Mouse (Mus musculus): ENCODE measurements around the gene Slc25a17. TPM values are rescaled to one million over a fixed set of nuclear protein-coding genes. Genes with fewer than 3 reads are reported as not detected.
A peak's percentile ranks its signal among the peaks of the same experiment; 100 is the strongest.

The Slc25a17 gene
- polyA plus RNA-seq, 1 experiment: 10.5 TPM

- Histone ChIP-seq H3K36me3 (ENCODE audit: control insufficient read depth, insufficient read depth, low read length) (no peaks in the 10 kb centered on the region), H3K27ac (ENCODE audit: insufficient read depth, low read length) (no peak overlapping the region), H3K4me3 (ENCODE audit: extremely low read depth, insufficient read depth, insufficient read length) (no peak overlapping the region), H3K4me1 (ENCODE audit: control insufficient read depth, insufficient read depth, insufficient read length) (peaks cover 9% of the 10 kb centered on the region; the same call in 1 of the 2 replicates), H3K27me3 (ENCODE audit: control insufficient read depth, insufficient read depth, low read length) (no peaks in the 10 kb centered on the region)
- TF ChIP-seq POLR2A (IDR thresholded peaks at IDR 0.05; ENCODE audit: low read depth, low read length): no peak
- no peak for TF ChIP-seq CTCF (IDR thresholded peaks at IDR 0.05; ENCODE audit: extremely low read depth, insufficient read depth, insufficient read length, insufficient replicate concordance)
- WGBS: 93% methylated on average over 6 of the region's 6 CpGs
- DNase-seq (ENCODE audit: low read depth in 1 of 2, low spot score in 2 of 2): no peak
Measured at GRCm38 (mm10) chr15:81306501-81306900, 54.1 kb downstream of the Slc25a17 start.

GRCm38 (mm10) chr15:81305035-81305434 lies 55.6 kb downstream of the Slc25a17 start:
- Histone ChIP-seq H3K4me3 (ENCODE audit: extremely low read depth, insufficient read depth, insufficient read length) (no peak overlapping the region), H3K4me1 (ENCODE audit: control insufficient read depth, insufficient read depth, insufficient read length) (peaks cover 11% of the 10 kb centered on the region; the same call in 1 of the 2 replicates), H3K36me3 (ENCODE audit: control insufficient read depth, insufficient read depth, low read length) (no peaks in the 10 kb centered on the region), H3K27me3 (ENCODE audit: control insufficient read depth, insufficient read depth, low read length) (no peaks in the 10 kb centered on the region), H3K27ac (ENCODE audit: insufficient read depth, low read length) (no peak overlapping the region)
- no peak for DNase-seq (ENCODE audit: low read depth in 1 of 2, low spot score in 2 of 2)
- TF ChIP-seq POLR2A (IDR thresholded peaks at IDR 0.05; ENCODE audit: low read depth, low read length): no peak
- TF ChIP-seq CTCF (IDR thresholded peaks at IDR 0.05; ENCODE audit: extremely low read depth, insufficient read depth, insufficient read length, insufficient replicate concordance): no peak
- WGBS: 92% methylated on average over 8 of the region's 8 CpGs

DNA sequence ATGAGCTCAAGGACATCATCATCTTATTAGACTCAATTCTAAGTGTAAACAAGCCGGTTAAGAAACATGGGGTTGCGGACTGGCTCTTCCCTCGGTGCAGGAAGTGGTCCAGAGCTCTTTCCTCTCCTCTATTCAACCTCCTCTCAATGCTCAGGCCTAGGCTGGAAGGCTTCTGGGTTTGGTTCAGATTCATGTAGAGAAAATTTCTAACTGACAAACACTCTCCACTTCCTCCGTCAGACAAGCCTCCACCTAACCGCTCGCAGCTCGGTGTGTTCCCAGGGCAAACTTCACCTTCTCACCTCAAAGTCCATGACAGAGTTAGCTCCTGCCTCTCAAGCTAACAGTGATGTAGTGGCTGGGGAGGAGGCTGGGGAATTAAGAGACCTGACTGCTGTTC lies 56.6 kb downstream of the Slc25a17 start:
- Histone ChIP-seq H3K27ac (ENCODE audit: insufficient read depth, low read length) (no peak overlapping the region), H3K4me1 (ENCODE audit: control insufficient read depth, insufficient read depth, insufficient read length) (peaks cover 11% of the 10 kb centered on the region; the same call in 1 of the 2 replicates), H3K27me3 (ENCODE audit: control insufficient read depth, insufficient read depth, low read length) (no peaks in the 10 kb centered on the region), H3K36me3 (ENCODE audit: control insufficient read depth, insufficient read depth, low read length) (no peaks in the 10 kb centered on the region), H3K4me3 (ENCODE audit: extremely low read depth, insufficient read depth, insufficient read length) (no peak overlapping the region)
- TF ChIP-seq CTCF (IDR thresholded peaks at IDR 0.05; ENCODE audit: extremely low read depth, insufficient read depth, insufficient read length, insufficient replicate concordance): no peak
- TF ChIP-seq POLR2A (IDR thresholded peaks at IDR 0.05; ENCODE audit: low read depth, low read length): no peak
- WGBS: 80% methylated on average over 7 of the region's 7 CpGs
- DNase-seq (ENCODE audit: low read depth in 1 of 2, low spot score in 2 of 2): no peak

GRCm38 (mm10) chr15:81302151-81302808 lies 58.3 kb downstream of the Slc25a17 start:
- Histone ChIP-seq H3K36me3 (ENCODE audit: control insufficient read depth, insufficient read depth, low read length) (no peaks in the 10 kb centered on the region), H3K4me3 (ENCODE audit: extremely low read depth, insufficient read depth, insufficient read length) (no peak overlapping the region), H3K4me1 (ENCODE audit: control insufficient read depth, insufficient read depth, insufficient read length) (peaks cover 11% of the 10 kb centered on the region; the same call in 1 of the 2 replicates), H3K27me3 (ENCODE audit: control insufficient read depth, insufficient read depth, low read length) (no peaks in the 10 kb centered on the region), H3K27ac (ENCODE audit: insufficient read depth, low read length) (no peak overlapping the region)
- WGBS: 40% methylated on average over 13 of the region's 13 CpGs
- peak in 1 of 2 experiments; percentile 58 for DNase-seq (ENCODE audit: low read depth in 1 of 2, low spot score in 2 of 2)
- TF ChIP-seq POLR2A (IDR thresholded peaks at IDR 0.05; ENCODE audit: low read depth, low read length) (no peak), CTCF (IDR thresholded peaks at IDR 0.05; ENCODE audit: extremely low read depth, insufficient read depth, insufficient read length, insufficient replicate concordance) (no peak; the same call in 1 of the 2 replicates)

DNA sequence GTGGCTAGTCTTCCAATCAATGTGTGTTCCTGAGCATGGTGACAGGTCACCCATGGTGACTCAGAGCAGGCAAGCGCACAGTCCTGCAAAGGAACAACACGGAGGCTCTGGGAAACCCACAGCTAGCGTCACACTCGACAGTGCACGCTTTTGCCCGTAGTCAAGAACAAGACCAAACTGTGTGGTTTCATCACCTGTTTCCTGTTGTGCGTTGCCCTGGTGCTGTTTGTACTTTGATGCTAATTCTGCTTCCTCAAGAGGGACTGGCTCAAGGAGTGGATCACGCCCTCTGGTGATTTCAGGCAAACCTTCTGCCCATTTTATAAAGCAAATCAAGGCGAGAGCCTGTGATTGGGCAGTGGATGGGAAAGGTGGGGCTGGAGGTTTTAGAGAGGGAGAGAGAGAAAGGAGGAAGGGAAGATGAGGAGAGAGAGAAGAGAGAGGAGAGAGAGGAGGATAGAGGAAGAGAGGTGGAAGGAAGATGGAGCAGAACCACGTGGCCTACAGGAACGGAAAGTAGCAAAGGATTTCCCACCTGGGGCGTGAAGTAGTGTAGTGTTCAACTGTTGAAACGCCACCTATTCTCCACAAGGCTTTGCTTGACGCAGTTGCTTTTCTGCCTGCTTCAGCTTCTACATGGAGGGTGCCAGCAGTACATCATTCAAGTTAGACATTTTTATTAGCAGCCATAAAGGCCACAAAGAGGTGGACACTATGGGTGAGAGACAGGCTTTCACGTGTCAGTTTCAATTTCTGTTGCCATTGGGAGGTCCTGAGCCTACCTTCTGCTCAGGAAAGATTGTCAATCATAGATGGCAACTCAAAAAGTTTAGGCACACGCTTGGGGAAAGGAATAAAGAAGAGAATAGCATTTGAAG lies 59.2 kb downstream of the Slc25a17 start:
- H3K4me1 ChIP-seq (ENCODE audit: control insufficient read depth, insufficient read depth, insufficient read length): peaks cover 11% of the 10 kb centered on the region; the same call in 1 of the 2 replicates
- H3K36me3 ChIP-seq (ENCODE audit: control insufficient read depth, insufficient read depth, low read length): no peaks in the 10 kb centered on the region
- no peak for TF ChIP-seq POLR2A (IDR thresholded peaks at IDR 0.05; ENCODE audit: low read depth, low read length)
- 9% methylated on average over 16 of the region's 16 CpGs for WGBS
- peak overlapping the region; percentile 31 for H3K27ac ChIP-seq (ENCODE audit: insufficient read depth, low read length)
- H3K27me3 ChIP-seq (ENCODE audit: control insufficient read depth, insufficient read depth, low read length): no peaks in the 10 kb centered on the region
- peak; percentile 48 to 92 for DNase-seq (ENCODE audit: low read depth in 1 of 2, low spot score in 2 of 2)
- no peak overlapping the region for H3K4me3 ChIP-seq (ENCODE audit: extremely low read depth, insufficient read depth, insufficient read length)

DNA sequence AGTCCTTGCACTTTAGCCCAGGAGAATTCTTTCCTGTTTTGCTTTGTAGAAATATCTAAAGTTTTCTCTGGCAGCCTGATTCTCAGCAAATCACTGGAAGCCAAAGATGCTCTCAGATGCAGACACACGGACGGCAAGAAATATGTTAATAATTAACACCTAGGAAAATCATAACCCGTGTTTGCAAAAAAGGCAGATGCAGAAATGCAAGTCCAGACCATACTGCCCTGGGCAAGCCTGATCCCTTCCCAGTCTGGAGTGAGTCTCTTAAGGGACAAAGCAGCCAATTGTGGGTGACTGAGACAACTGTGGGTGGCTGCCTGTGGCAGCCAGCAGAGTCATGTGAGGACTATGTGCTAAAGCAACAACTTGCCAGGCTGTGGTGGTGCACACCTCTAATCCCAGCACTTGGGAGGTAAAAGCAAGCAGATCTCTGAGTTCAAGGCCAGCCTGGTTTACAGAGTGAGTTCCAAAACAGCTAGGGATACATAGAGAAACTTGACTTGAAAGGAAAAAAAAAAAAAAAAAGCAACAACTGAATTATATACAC lies 60.0 kb downstream of the Slc25a17 start:
- no peak for TF ChIP-seq CTCF (IDR thresholded peaks at IDR 0.05; ENCODE audit: extremely low read depth, insufficient read depth, insufficient read length, insufficient replicate concordance)
- no peak for TF ChIP-seq POLR2A (IDR thresholded peaks at IDR 0.05; ENCODE audit: low read depth, low read length)
- no peak for DNase-seq (ENCODE audit: low read depth in 1 of 2, low spot score in 2 of 2)
- no peak overlapping the region for H3K27ac ChIP-seq (ENCODE audit: insufficient read depth, low read length)
- no peaks in the 10 kb centered on the region for H3K36me3 ChIP-seq (ENCODE audit: control insufficient read depth, insufficient read depth, low read length)
- 88% methylated on average over 3 of the region's 3 CpGs for WGBS
- peaks cover 11% of the 10 kb centered on the region; the same call in 1 of the 2 replicates for H3K4me1 ChIP-seq (ENCODE audit: control insufficient read depth, insufficient read depth, insufficient read length)
- no peak overlapping the region for H3K4me3 ChIP-seq (ENCODE audit: extremely low read depth, insufficient read depth, insufficient read length)
- no peaks in the 10 kb centered on the region for H3K27me3 ChIP-seq (ENCODE audit: control insufficient read depth, insufficient read depth, low read length)

All from spleen, adult 2 months (tissue).